Comparison of ENCODE assay signal across 11 mouse cellular contexts in genomic region chr9:69669611-69670550, GRCm38 (mm10).
A peak's percentile ranks its signal among the peaks of the same experiment; 100 is the strongest.
DNase-seq lines count a peak whose midpoint lies in the region; ATAC-seq and TF ChIP-seq lines count a peak whose summit lies in the region.
"Had no signal": no experiment of that assay in that cellular context is flagged by ENCODE, and none has a peak within 500 bp of the region (broad histone marks: within the 10 kb centered on the region; RNA-seq: fewer than 3 reads in every experiment).

No protein-coding gene starts in this region.

- H3K4me3 ChIP-seq in heart, embryonic 15.5 days, result peak overlapping the region; percentile 30
- H3K4me3 ChIP-seq in E14TG2a.4 (replicated peaks; ENCODE audit: low read length), result peak overlapping the region; percentile 52; the same call in 1 of the 2 replicates
- H3K4me3 ChIP-seq in embryonic facial prominence, embryonic 14.5 days (ENCODE audit: low read depth, low read length), result peak overlapping the region; percentile 25
- H3K4me3 ChIP-seq in limb, embryonic 14.5 days (replicated peaks; ENCODE audit: low read length), result peak overlapping the region; percentile 17

- peaks cover 18% of the 10 kb centered on the region for H3K4me1 ChIP-seq in heart, embryonic 15.5 days (replicated peaks)
- peaks cover 35% of the 10 kb centered on the region for H3K4me1 ChIP-seq in E14TG2a.4 (replicated peaks; ENCODE audit: low read depth, low read length)
- peaks cover 12% of the 10 kb centered on the region; the same call in 1 of the 2 replicates for H3K4me1 ChIP-seq in embryonic facial prominence, embryonic 14.5 days (ENCODE audit: control insufficient read depth, insufficient read depth, low read length)
- H3K4me1 ChIP-seq in limb, embryonic 14.5 days (ENCODE audit: control insufficient read depth, insufficient read depth, low read length), result peaks cover 2% of the 10 kb centered on the region

- intact Hi-C loops in heart, postnatal 14 days (cut with DNase I), result no loop called here

- peaks cover 71% of the 10 kb centered on the region for H3K27me3 ChIP-seq in heart, embryonic 15.5 days
- H3K27me3 ChIP-seq in E14TG2a.4 (ENCODE audit: insufficient read depth, low read length), result peaks cover 78% of the 10 kb centered on the region
- H3K27me3 ChIP-seq in embryonic facial prominence, embryonic 14.5 days (replicated peaks; ENCODE audit: control insufficient read depth, insufficient read depth, low read length), result peaks cover 66% of the 10 kb centered on the region
- H3K27me3 ChIP-seq in limb, embryonic 14.5 days (ENCODE audit: control insufficient read depth, insufficient read depth, low read length), result peaks cover 39% of the 10 kb centered on the region

- no peak overlapping the region for H3K9ac ChIP-seq in heart, embryonic 15.5 days
- H3K9ac ChIP-seq in embryonic facial prominence, embryonic 14.5 days (ENCODE audit: low read depth, low read length), result no peak overlapping the region
- no peak overlapping the region for H3K9ac ChIP-seq in limb, embryonic 14.5 days (ENCODE audit: low read depth, low read length, severe bottlenecking)

- TF ChIP-seq POLR2A in limb, embryonic 14.5 days (IDR thresholded peaks at IDR 0.05; ENCODE audit: borderline replicate concordance, extremely low read depth, insufficient read depth, insufficient read length), result no peak

- peak overlapping the region; percentile 26 for H3K4me2 ChIP-seq in heart, embryonic 15.5 days
- peak overlapping the region; percentile 40 for H3K4me2 ChIP-seq in embryonic facial prominence, embryonic 14.5 days (ENCODE audit: low read depth, low read length)
- H3K4me2 ChIP-seq in limb, embryonic 14.5 days (replicated peaks; ENCODE audit: low read depth, low read length, severe bottlenecking), result peak overlapping the region; percentile 43

- H3K9me3 ChIP-seq in heart, embryonic 15.5 days (replicated peaks), result no peaks in the 10 kb centered on the region
- H3K9me3 ChIP-seq in E14TG2a.4 (ENCODE audit: low read length), result no peaks in the 10 kb centered on the region
- H3K9me3 ChIP-seq in embryonic facial prominence, embryonic 14.5 days (ENCODE audit: control insufficient read depth, low read length), result peaks cover 3% of the 10 kb centered on the region; the same call in 1 of the 2 replicates
- no peaks in the 10 kb centered on the region for H3K9me3 ChIP-seq in limb, embryonic 14.5 days (ENCODE audit: control insufficient read depth, low read length)
- H3K9me3 ChIP-seq: G1E had no signal

- no peak for TF ChIP-seq CTCF in E14TG2a.4 (conservative IDR thresholded peaks at IDR 0.05; ENCODE audit: low read length)

- 3% methylated on average over 25 of the region's 25 CpGs for WGBS in heart, embryonic 15.5 days
- WGBS in embryonic facial prominence, embryonic 14.5 days, result 2% methylated on average over 25 of the region's 25 CpGs
- WGBS in limb, embryonic 14.5 days, result 2% methylated on average over 25 of the region's 25 CpGs

- H3K36me3 ChIP-seq in heart, embryonic 15.5 days, result no peaks in the 10 kb centered on the region
- H3K36me3 ChIP-seq in E14TG2a.4 (ENCODE audit: insufficient read depth, low read length), result no peaks in the 10 kb centered on the region
- no peaks in the 10 kb centered on the region for H3K36me3 ChIP-seq in embryonic facial prominence, embryonic 14.5 days (ENCODE audit: control insufficient read depth, insufficient read depth, low read length)
- H3K36me3 ChIP-seq in limb, embryonic 14.5 days (ENCODE audit: control insufficient read depth, insufficient read depth, low read length), result no peaks in the 10 kb centered on the region
- H3K36me3 ChIP-seq: G1E had no signal

- no peak for DNase-seq in heart, postnatal 14 days
- no peak for DNase-seq in embryonic facial prominence, embryonic 14.5 days (ENCODE audit: low spot score)
- no peak for DNase-seq in limb, embryonic 14.5 days (ENCODE audit: low spot score)
- DNase-seq in urinary bladder, postnatal 14 days (ENCODE audit: low spot score), result no peak
- DNase-seq in B cell, adult 2 months, result no peak
- no peak for DNase-seq in adrenal gland, postnatal 36 days
- DNase-seq: right cerebral cortex, postnatal 4 days had no signal

- no peak for ATAC-seq in heart, embryonic 15.5 days (replicated peaks; ENCODE audit: insufficient number of reproducible peaks, insufficient read depth, low FRiP score, low read depth)
- no peak for ATAC-seq in embryonic facial prominence, embryonic 14.5 days (ENCODE audit: low read depth)
- no peak for ATAC-seq in limb, embryonic 14.5 days (ENCODE audit: low FRiP score, low read depth)
- ATAC-seq: inflammation-experienced regulatory T-cells, adult 6 months had no signal

- H3K27ac ChIP-seq in heart, embryonic 15.5 days, result no peak overlapping the region
- H3K27ac ChIP-seq in embryonic facial prominence, embryonic 14.5 days (replicated peaks; ENCODE audit: low read depth, low read length), result no peak overlapping the region
- H3K27ac ChIP-seq in limb, embryonic 14.5 days (replicated peaks; ENCODE audit: low read depth, low read length), result no peak overlapping the region
